Mouse (Mus musculus) cerebellum, adult 2 months (tissue): ENCODE measurements around the gene Igsf11. TPM values are rescaled to one million over a fixed set of nuclear protein-coding genes. Genes with fewer than 3 reads are reported as not detected.
A peak's percentile ranks its signal among the peaks of the same experiment; 100 is the strongest.
"Not testable (repeated sequence)": the region's sequence is repeated elsewhere in the genome, so short reads cannot be mapped to it uniquely, and the experiment has no call there.

Source experiments
- DNase-seq, 2 experiments: peaks; one replicate each; pipeline ENCODE4 v3.0.0; 2021
- H3K27ac ChIP-seq: fragments of 200-500 bp; 2 replicates; pipeline ENCODE4 v1.5.1; 2012; ENCODE audit warnings: low read length, control low read depth, inconsistent platforms; ENCODE audit not compliant: insufficient read depth
- H3K27me3 ChIP-seq: fragments of 200-500 bp; 2 replicates; pipeline ENCODE4 v1.6.1; 2012; ENCODE audit warnings: inconsistent platforms, mild to moderate bottlenecking, low read length, moderate library complexity; ENCODE audit not compliant: control insufficient read depth, insufficient read depth
- H3K4me1 ChIP-seq: fragments of 200-500 bp; 2 replicates; pipeline ENCODE4 v1.6.1; 2011; ENCODE audit warnings: low read length; ENCODE audit not compliant: control insufficient read depth, insufficient read depth
- H3K4me3 ChIP-seq: fragments of 200-500 bp; replicated peaks from 2 replicates; pipeline ENCODE3; 2011; ENCODE audit warnings: mild to moderate bottlenecking, low read depth, low read length, control low read depth; ENCODE audit not compliant: insufficient read depth
- CTCF ChIP-seq: fragments of 200-500 bp; IDR thresholded peaks from 2 replicates; pipeline ENCODE4 v1.5.1; 2011; ENCODE audit warnings: low read depth, mild to moderate bottlenecking, control low read depth, low read length, moderate library complexity, borderline replicate concordance; ENCODE audit not compliant: insufficient read depth
- POLR2A ChIP-seq: fragments of 200-500 bp; IDR thresholded peaks from 2 replicates; pipeline ENCODE4 v1.6.1; 2011; ENCODE audit warnings: low read length, control low read depth, borderline replicate concordance; ENCODE audit not compliant: insufficient read depth
- WGBS: fragments of 180-500 bp; shearing (Covaris S2); methylation state at CpG from one replicate; pipeline ENCODE4 v1.1.7; 2018; 5-methylcytosine and 5-hydroxymethylcytosine counted together
- polyA plus RNA-seq: library from polyadenylated mRNA; depleted of rRNA; stranded (reverse); fragments of >200 nt; gene quantifications from 2 replicates; pipeline ENCODE4 v1.2.3, GENCODE M21; 2012

The Igsf11 gene
- polyA plus RNA-seq, 1 experiment, result 20.1 TPM

DNA sequence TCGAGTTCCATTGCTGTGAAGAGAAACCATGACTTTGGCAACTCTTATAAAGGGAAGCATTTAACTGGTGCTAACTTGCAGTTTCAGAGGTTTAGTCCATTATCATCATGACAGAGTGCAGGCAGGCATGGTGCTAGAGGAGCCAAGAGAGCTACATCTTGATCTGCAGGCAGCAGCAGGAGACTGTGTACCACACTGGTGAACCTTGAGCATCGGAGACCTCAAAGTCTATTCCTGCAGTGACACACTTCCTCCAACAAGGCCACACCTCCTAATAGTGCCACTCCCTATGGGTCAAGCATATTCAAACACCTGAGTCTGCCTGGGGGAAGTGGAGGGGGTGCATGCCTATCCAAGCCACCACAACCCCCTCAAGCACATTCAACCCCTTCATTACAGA lies 86.1 kb downstream of the Igsf11 start:
- H3K4me3 ChIP-seq, result no peak overlapping the region
- no peak for TF ChIP-seq CTCF
- TF ChIP-seq POLR2A, result no peak
- no peaks in the 10 kb centered on the region for H3K4me1 ChIP-seq
- DNase-seq, result no peak
- WGBS, result 85% methylated on average over 2 of the region's 2 CpGs
- no peak overlapping the region for H3K27ac ChIP-seq
- no peaks in the 10 kb centered on the region for H3K27me3 ChIP-seq

DNA sequence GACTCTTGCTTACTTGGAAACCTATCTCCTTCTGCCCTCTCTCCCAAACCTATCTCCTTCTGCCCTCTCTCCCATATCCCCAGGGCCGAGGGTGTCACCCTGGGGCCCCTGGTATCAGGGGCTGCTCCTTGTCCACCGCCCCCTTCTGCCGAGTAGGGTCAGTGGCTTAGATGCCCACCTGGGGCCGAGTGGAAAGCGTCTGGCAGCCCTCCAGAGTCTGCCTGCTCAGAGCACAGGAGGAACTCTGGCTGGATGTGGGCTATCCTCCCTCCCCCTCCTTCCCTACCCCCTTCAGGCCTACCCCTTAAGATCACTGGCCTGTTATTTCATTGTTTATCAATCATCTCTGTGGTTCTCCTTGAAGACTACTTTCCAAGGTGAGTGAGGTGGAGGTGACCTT lies 88.1 kb downstream of the Igsf11 start:
- TF ChIP-seq POLR2A (no peak), CTCF (no peak)
- Histone ChIP-seq H3K4me3 (no peak overlapping the region), H3K27ac (no peak overlapping the region), H3K4me1 (no peaks in the 10 kb centered on the region), H3K27me3 (no peaks in the 10 kb centered on the region)
- no peak for DNase-seq
- WGBS, result 14% methylated on average over 5 of the region's 5 CpGs

DNA sequence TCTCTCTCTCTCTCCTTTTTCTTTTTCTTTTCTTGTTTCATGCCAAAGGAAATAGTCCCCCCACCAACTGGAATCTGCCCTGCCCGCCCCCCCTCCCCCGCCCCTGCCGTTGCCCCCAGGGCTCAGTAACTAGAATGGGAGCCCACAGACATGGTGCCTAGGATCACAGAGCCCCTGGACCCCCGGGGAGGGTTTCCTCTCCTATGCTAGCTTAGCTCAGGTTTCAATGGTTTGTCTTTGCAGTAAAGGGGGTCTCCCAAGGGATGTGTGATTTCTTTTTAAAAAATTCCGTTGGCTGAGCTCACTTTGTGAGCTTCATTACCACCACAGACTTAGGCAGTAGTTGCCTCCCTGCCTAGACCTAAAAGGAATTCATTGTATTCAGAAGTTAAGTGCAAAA lies 89.6 kb downstream of the Igsf11 start:
- no peaks in the 10 kb centered on the region for H3K4me1 ChIP-seq
- 37% methylated on average over 5 of the region's 5 CpGs for WGBS
- no peaks in the 10 kb centered on the region for H3K27me3 ChIP-seq
- DNase-seq, result no peak
- TF ChIP-seq POLR2A (no peak), CTCF (no peak)
- H3K4me3 ChIP-seq, result no peak overlapping the region
- no peak overlapping the region for H3K27ac ChIP-seq

DNA sequence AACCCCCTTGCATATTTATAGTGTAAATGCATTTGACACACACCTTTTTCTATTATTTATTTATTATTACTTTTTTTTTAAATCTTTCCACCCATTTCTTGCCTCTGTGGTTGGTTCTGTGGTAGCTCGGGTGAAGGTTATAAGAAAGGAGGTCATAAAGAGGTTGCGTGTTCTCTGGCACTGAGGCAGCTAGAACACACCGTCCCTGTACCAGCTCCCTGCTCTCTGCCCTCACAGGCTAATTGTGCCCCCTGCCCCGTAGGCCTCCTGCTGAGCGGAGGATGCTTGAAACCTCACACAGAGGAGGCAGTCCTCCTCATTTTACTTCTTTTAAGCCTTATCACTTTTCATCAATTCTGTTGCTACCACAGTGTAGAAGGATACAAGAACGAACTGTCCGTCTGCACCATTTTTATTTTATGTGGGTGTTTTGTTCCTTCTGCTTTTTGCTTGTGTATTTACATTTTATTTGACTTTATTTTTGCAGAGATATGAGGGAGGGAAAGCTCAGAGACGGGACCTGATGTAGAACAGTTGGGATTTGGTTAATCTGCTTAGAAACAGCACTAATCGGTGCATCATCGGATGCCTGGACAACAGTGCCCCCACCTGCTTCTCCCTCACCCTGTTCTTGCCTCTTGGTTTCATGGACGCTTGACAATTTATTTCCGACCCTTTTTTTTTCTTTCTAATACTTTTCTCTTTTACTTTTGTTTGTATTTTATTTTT lies 90.2 kb downstream of the Igsf11 start:
- Histone ChIP-seq H3K27ac (no peak overlapping the region), H3K4me1 (no peaks in the 10 kb centered on the region), H3K27me3 (no peaks in the 10 kb centered on the region), H3K4me3 (no peak overlapping the region)
- no peak for DNase-seq
- WGBS, result 55% methylated on average over 12 of the region's 12 CpGs
- TF ChIP-seq CTCF, result peak; percentile 39; the same call in 1 of the 2 replicates
- no peak for TF ChIP-seq POLR2A

DNA sequence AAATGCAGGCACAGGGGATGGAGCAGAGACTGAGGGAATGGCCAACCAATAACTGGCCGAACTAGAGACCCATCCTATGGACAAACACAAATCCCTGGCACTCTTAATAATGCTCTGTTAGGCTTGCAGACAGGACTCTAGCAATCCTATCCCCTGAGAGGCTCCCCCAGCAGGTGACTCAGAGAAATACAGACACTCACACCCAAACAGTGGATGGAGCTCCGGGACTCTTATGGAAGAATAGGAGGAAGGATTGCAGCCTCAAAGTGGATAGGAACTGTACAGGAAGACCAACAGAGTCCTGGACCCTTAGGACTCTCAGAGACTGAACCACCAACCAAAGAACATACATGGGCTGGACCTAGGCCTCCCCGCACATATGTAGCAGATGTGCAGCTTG lies 91.4 kb downstream of the Igsf11 start:
- DNase-seq, H3K4me1 ChIP-seq, H3K27ac ChIP-seq, H3K27me3 ChIP-seq, H3K4me3 ChIP-seq: not testable (repeated sequence)
- 75% methylated on average over 3 of the region's 3 CpGs for WGBS

DNA sequence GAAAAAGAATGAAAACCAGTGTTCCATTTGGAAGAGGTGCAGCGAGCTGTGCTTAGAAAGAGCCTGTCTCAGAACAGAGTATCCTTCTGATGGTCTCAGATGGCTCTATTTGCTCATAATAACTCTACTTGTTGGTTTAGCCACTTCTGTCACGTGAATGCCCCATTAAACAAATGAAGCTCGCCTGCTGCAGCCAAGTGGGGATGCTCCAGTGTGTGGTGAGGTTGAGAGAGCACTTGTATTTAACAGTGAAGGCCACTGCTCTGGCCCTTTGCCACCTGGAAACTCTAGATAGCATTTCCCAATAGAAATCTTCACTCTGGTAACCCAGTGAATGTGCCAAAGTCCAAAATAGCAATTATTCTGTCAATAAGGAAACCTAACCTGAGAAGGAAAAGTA lies 92.9 kb downstream of the Igsf11 start:
- Histone ChIP-seq H3K27ac (no peak overlapping the region), H3K4me1 (no peaks in the 10 kb centered on the region), H3K4me3 (no peak overlapping the region), H3K27me3 (no peaks in the 10 kb centered on the region)
- WGBS, result 34% methylated on average over 3 of the region's 3 CpGs
- peak in 1 of 2 experiments; percentile 28 for DNase-seq
- TF ChIP-seq CTCF (no peak), POLR2A (no peak)

DNA sequence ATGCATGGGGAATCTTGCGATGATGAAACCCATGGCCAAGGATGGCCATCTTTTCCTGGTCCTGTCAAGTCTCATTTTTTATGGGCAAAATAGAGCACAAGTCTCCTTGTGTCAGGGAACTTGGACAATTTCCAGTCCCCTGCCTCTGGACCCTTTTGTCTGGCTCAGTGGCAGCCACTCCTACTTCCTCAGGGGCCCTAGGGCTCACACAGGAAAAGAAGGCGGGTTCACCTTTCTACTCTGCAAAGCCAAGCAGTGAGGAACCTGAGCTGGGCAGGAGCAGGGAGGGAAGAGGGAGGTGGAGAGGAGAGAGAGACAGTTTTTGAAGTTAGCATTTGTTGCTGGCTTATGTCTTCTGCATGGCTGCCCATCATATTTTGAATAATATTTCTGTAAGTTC lies 93.9 kb downstream of the Igsf11 start:
- no peak for TF ChIP-seq CTCF
- TF ChIP-seq POLR2A, result no peak
- H3K27ac ChIP-seq, result no peak overlapping the region
- DNase-seq, result no peak
- H3K4me3 ChIP-seq, result no peak overlapping the region
- no peaks in the 10 kb centered on the region for H3K4me1 ChIP-seq
- WGBS, result 65% methylated on average over 2 of the region's 2 CpGs
- no peaks in the 10 kb centered on the region for H3K27me3 ChIP-seq

DNA sequence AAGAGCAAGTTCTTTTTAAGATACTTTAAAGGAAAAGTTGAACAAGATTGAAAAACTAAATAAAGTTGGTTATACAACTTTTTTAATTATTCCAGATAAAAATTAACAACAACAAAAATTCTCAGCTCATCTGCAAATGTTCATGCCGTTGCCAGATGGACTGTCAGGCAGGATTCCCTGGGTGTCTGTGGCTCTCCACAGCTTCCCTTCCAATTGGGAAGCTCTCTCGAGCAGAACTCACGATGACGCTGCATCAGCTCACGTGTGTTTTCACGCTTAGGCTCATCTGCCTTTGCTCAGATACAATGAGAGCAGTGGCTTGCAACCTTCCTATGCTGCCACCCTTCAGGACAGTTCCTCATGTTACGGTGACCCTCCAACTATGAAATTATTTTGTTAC lies 101.2 kb downstream of the Igsf11 start:
- H3K4me1 ChIP-seq, result no peaks in the 10 kb centered on the region
- TF ChIP-seq POLR2A (no peak), CTCF (no peak)
- no peak overlapping the region for H3K27ac ChIP-seq
- WGBS, result 46% methylated on average over 7 of the region's 7 CpGs
- H3K27me3 ChIP-seq, result no peaks in the 10 kb centered on the region
- no peak overlapping the region for H3K4me3 ChIP-seq
- no peak for DNase-seq
